Mouse (Mus musculus): ENCODE measurements around the gene Slamf1. TPM values are rescaled to one million over a fixed set of nuclear protein-coding genes. Genes with fewer than 3 reads are reported as not detected.
A peak's percentile ranks its signal among the peaks of the same experiment; 100 is the strongest.

Gene Slamf1
- polyA plus RNA-seq, 1 experiment from 2014 or later = 0.18 TPM

DNA sequence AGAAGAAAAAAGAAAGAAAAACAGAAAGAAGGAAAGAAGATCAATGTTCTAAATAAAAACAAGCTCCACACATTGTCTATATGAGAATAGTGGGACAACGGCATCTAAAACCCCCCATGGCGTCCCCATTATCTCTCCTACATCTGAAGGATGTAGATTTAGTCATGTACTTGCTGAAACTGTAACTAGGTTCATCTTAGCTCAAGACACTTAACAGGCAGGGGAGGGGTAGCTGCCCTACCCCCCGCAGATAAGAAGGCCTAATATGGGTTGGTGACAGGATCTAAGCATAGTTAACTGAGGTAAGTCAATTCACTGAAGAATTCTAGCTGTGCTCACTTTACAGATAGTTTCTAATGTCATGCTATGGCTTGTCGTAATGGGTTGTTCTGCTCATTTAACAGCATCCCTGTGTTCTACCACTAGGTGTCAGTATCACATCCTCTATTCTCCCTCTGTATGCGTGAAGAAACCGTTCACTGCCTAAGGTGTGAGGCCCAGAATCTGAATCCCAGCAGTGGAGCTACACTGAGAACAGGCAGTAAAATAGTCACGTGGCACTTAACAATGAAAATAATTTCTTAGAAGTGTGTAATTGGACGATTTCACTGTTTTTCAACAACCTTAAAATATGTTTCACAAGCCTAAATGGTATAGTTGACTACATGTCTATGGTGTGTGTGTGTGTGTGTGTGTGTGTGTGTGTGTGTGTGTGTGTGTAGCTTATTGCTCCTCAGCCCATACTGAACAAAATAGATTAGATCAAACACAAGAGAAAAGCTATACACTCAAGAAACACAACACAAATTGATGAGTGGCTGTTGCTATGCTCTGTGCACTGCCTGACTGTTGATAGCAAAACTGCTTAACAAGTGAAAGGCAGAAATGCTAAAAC, 48.9 kb downstream of the Slamf1 start:
- H3K9me3 ChIP-seq = no peaks in the 10 kb centered on the region
- WGBS = 18% methylated on average over 8 of the region's 8 CpGs
- peak; percentile 87 for ATAC-seq (ENCODE audit: insufficient number of reproducible peaks, insufficient read depth, low FRiP score, low TSS enrichment, low read depth)
- no peak overlapping the region for H3K4me2 ChIP-seq
- no peaks in the 10 kb centered on the region for H3K27me3 ChIP-seq
- no peaks in the 10 kb centered on the region for H3K4me1 ChIP-seq (replicated peaks)
- no peak overlapping the region for H3K27ac ChIP-seq
- no peaks in the 10 kb centered on the region for H3K36me3 ChIP-seq
- no peak overlapping the region for H3K9ac ChIP-seq (replicated peaks)
- no peak overlapping the region for H3K4me3 ChIP-seq (replicated peaks)

DNA sequence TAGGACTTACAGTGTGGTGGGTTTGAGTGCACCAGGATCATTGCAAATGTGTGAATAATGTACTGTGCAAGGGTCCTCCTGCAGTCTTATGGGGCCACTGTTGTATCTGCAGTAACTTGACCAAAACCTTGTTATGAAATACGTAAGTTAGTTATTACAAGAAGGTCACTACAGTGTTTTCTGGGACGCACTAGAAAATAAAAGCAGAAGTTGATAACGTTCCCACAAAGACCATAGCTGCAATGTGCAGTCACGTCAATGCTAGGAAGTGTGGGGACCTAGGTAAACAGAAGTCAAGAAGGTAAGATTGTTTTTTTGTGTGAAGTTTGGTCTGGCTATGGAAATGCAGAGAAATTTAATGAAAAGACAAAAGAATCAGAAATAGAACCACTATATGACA, 50.1 kb downstream of the Slamf1 start:
- no peak overlapping the region for H3K4me2 ChIP-seq
- no peak overlapping the region for H3K27ac ChIP-seq
- no peaks in the 10 kb centered on the region for H3K9me3 ChIP-seq
- no peaks in the 10 kb centered on the region for H3K4me1 ChIP-seq (replicated peaks)
- no peak for ATAC-seq (ENCODE audit: insufficient number of reproducible peaks, insufficient read depth, low FRiP score, low TSS enrichment, low read depth)
- H3K9ac ChIP-seq (replicated peaks) = no peak overlapping the region
- 82% methylated on average over 4 of the region's 4 CpGs for WGBS
- H3K4me3 ChIP-seq (replicated peaks) = no peak overlapping the region
- no peaks in the 10 kb centered on the region for H3K36me3 ChIP-seq
- H3K27me3 ChIP-seq = no peaks in the 10 kb centered on the region

DNA sequence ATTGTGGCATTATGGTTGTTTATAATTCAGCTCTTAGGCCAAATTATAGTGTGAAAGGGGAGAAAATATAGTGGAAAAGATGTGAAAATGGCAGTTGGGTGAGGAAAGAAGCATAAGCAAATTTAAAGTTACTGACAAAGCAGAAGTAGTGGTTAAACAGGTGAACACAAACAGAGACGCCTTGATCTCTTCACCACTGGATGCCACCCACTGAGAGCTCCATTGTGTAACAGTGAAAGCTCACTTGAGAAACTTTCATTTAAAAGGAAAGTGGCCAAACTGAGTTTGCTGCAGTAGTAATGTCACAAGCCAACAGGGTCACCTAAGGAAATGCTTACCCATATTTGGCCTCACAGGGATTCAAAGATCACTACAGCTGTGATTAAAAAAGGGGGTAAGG, 54.4 kb downstream of the Slamf1 start:
- Histone ChIP-seq H3K9ac (replicated peaks) (no peak overlapping the region), H3K36me3 (no peaks in the 10 kb centered on the region), H3K4me1 (replicated peaks) (no peaks in the 10 kb centered on the region), H3K27ac (no peak overlapping the region), H3K4me2 (no peak overlapping the region), H3K9me3 (0 out of 2 replicates have a peak, but pooled peaks cover 3% of the 10 kb centered on the region), H3K4me3 (replicated peaks) (no peak overlapping the region), H3K27me3 (no peaks in the 10 kb centered on the region)
- 48% methylated on average over 1 of the region's 1 CpGs for WGBS
- ATAC-seq (ENCODE audit: insufficient number of reproducible peaks, insufficient read depth, low FRiP score, low TSS enrichment, low read depth) = no peak

DNA sequence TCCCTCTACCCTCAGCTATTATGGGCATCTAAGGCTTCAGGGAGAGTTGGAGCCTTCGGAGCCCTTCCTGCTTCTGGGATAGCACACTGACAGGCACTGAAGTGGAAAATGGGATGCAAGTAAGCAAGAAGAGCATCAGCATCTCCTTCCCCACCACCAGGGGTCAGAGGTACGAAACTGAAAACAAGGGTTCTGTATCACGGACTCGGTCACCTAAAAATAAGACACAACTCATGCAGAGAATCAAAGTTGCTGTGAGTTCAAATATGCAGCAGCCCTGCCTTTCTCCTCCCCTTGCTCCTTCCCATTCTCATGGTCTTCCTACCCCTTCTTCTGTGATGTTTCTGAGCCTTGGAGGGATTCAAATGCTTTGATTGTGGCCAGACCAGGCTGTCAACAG, 58.5 kb downstream of the Slamf1 start:
- ATAC-seq (ENCODE audit: insufficient number of reproducible peaks, insufficient read depth, low FRiP score, low TSS enrichment, low read depth) = no peak
- Histone ChIP-seq H3K27me3 (no peaks in the 10 kb centered on the region), H3K4me2 (no peak overlapping the region), H3K9ac (replicated peaks) (no peak overlapping the region), H3K4me1 (replicated peaks) (no peaks in the 10 kb centered on the region), H3K36me3 (no peaks in the 10 kb centered on the region), H3K27ac (no peak overlapping the region), H3K9me3 (0 out of 2 replicates have a peak, but pooled peaks cover 3% of the 10 kb centered on the region), H3K4me3 (replicated peaks) (no peak overlapping the region)
- WGBS = 49% methylated on average over 4 of the region's 4 CpGs

- H3K27me3 ChIP-seq = no peaks in the 10 kb centered on the region
- H3K9me3 ChIP-seq = 0 out of 2 replicates have a peak, but pooled peaks cover 3% of the 10 kb centered on the region
- H3K27ac ChIP-seq = no peak overlapping the region
- no peak overlapping the region for H3K9ac ChIP-seq (replicated peaks)
- no peak for ATAC-seq (ENCODE audit: insufficient number of reproducible peaks, insufficient read depth, low FRiP score, low TSS enrichment, low read depth)
- H3K4me2 ChIP-seq = no peak overlapping the region
- no peaks in the 10 kb centered on the region for H3K4me1 ChIP-seq (replicated peaks)
- no peaks in the 10 kb centered on the region for H3K36me3 ChIP-seq
- no peak overlapping the region for H3K4me3 ChIP-seq (replicated peaks)
Measured at GRCm38 (mm10) chr1:171826164-171826563, 59.2 kb downstream of the Slamf1 start.

- no peak overlapping the region for H3K4me2 ChIP-seq
- 0 out of 2 replicates have a peak, but pooled peaks cover 3% of the 10 kb centered on the region for H3K9me3 ChIP-seq
- no peak for ATAC-seq (ENCODE audit: insufficient number of reproducible peaks, insufficient read depth, low FRiP score, low TSS enrichment, low read depth)
- no peaks in the 10 kb centered on the region for H3K4me1 ChIP-seq (replicated peaks)
- no peaks in the 10 kb centered on the region for H3K27me3 ChIP-seq
- H3K9ac ChIP-seq (replicated peaks) = no peak overlapping the region
- no peaks in the 10 kb centered on the region for H3K36me3 ChIP-seq
- no peak overlapping the region for H3K4me3 ChIP-seq (replicated peaks)
- H3K27ac ChIP-seq = no peak overlapping the region
Measured at GRCm38 (mm10) chr1:171827674-171828073, 60.7 kb downstream of the Slamf1 start.

DNA sequence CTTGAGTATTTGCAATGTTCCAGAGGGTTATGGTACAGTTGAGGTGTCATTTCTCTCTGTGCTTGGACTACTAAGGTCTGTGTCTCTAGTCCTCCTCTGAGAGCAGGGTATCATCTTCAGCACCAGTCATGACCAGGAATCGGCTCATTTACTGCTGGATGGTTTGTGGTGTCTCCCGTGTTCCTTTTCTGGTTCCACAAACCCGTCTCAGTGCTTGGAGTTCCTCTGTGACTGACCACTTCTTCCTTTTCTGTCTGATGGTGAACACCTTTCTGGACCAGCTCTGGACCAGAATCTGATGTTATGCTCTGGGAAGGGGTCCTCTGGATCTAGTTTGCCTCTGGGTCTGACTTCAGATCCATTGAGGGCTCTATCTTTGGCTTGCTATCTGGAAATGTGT, 72.6 kb downstream of the Slamf1 start, which contains the start of gene Cd84:
Gene Cd84 (plus strand): TSS at position 210 of the 400 bp plus-strand sequence.
- Histone ChIP-seq H3K9ac (replicated peaks) (no peak within 1 kb of the TSS), H3K4me2 (no peak within 1 kb of the TSS), H3K36me3 (no peaks in the 10 kb centered on the region), H3K27ac (no peak within 1 kb of the TSS), H3K9me3 (no peaks in the 10 kb centered on the region), H3K27me3 (no peaks in the 10 kb centered on the region), H3K4me3 (replicated peaks) (no peak within 1 kb of the TSS), H3K4me1 (replicated peaks) (no peaks in the 10 kb centered on the region)
- ATAC-seq (ENCODE audit: insufficient number of reproducible peaks, insufficient read depth, low FRiP score, low TSS enrichment, low read depth) = no peak
- WGBS = 87% methylated on average over 3 of the region's 3 CpGs

DNA sequence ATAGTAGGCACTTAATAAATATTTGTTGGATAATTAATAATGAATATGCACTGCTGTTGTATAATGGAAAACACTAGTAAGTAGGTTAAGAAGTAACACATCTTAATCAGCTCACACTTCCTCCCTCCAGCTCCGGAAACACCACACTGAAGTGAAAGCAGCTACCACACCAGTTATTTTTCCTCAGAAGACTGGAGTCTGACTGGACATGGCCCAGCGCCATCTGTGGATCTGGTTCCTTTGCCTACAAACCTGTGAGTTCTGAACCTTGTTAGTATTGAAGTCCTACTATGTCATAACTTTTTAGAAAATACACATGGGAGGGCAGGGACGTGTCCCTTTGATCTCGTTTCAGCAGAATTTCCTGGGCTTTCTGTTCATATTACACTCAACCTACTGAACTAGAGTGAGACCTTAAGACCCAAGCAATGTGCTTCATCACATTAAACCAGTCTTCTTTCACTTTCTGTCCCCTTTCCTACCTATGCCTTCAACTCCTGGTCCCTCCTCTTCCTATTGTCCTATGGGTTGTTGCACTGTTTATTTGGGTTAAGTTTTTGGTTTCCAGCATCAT, 73.6 kb downstream of the Slamf1 start:
- H3K9me3 ChIP-seq = no peaks in the 10 kb centered on the region
- no peaks in the 10 kb centered on the region for H3K4me1 ChIP-seq (replicated peaks)
- no peak overlapping the region for H3K4me3 ChIP-seq (replicated peaks)
- H3K27me3 ChIP-seq = no peaks in the 10 kb centered on the region
- H3K9ac ChIP-seq (replicated peaks) = no peak overlapping the region
- ATAC-seq (ENCODE audit: insufficient number of reproducible peaks, insufficient read depth, low FRiP score, low TSS enrichment, low read depth) = no peak
- no peak overlapping the region for H3K27ac ChIP-seq
- no peak overlapping the region for H3K4me2 ChIP-seq
- 79% methylated on average over 4 of the region's 4 CpGs for WGBS
- no peaks in the 10 kb centered on the region for H3K36me3 ChIP-seq

GRCm38 (mm10) chr1:171845035-171845754, 78.3 kb downstream of the Slamf1 start:
- Histone ChIP-seq H3K27ac (no peak overlapping the region), H3K27me3 (no peaks in the 10 kb centered on the region), H3K36me3 (no peaks in the 10 kb centered on the region), H3K9ac (replicated peaks) (no peak overlapping the region; the same call in 1 of the 2 replicates), H3K4me1 (replicated peaks) (no peaks in the 10 kb centered on the region), H3K9me3 (no peaks in the 10 kb centered on the region), H3K4me2 (no peak overlapping the region), H3K4me3 (replicated peaks) (no peak overlapping the region)
- 74% methylated on average over 5 of the region's 5 CpGs for WGBS
- ATAC-seq (ENCODE audit: insufficient number of reproducible peaks, insufficient read depth, low FRiP score, low TSS enrichment, low read depth) = no peak

DNA sequence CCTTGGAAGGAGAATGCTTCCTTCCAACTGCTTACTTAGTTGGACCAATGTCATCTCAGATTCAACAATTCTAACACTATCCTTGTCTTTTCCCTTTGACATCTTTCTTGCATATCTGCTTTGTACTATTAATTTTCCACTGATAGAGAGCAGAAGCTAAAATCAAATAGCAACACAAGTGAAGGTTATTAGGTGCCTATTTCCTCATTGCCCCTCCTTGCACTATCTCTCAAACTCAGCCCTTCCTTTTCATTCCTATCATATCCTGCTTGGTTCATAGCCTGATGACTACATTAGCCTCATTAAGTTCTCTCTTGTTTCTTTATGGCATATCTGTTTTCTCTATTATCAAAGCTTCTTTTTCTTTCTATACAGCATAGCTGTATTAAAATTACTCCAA, 81.3 kb downstream of the Slamf1 start:
- Histone ChIP-seq H3K4me1 (replicated peaks) (no peaks in the 10 kb centered on the region), H3K4me2 (no peak overlapping the region), H3K4me3 (replicated peaks) (no peak overlapping the region), H3K27me3 (no peaks in the 10 kb centered on the region), H3K27ac (no peak overlapping the region), H3K9me3 (no peaks in the 10 kb centered on the region), H3K36me3 (no peaks in the 10 kb centered on the region), H3K9ac (replicated peaks) (no peak overlapping the region)
- ATAC-seq (ENCODE audit: insufficient number of reproducible peaks, insufficient read depth, low FRiP score, low TSS enrichment, low read depth) = no peak

- Histone ChIP-seq H3K9me3 (no peaks in the 10 kb centered on the region), H3K36me3 (no peaks in the 10 kb centered on the region), H3K27me3 (no peaks in the 10 kb centered on the region), H3K27ac (no peak overlapping the region), H3K9ac (replicated peaks) (no peak overlapping the region), H3K4me2 (no peak overlapping the region), H3K4me1 (replicated peaks) (no peaks in the 10 kb centered on the region), H3K4me3 (replicated peaks) (no peak overlapping the region)
- 82% methylated on average over 4 of the region's 4 CpGs for WGBS
- ATAC-seq (ENCODE audit: insufficient number of reproducible peaks, insufficient read depth, low FRiP score, low TSS enrichment, low read depth) = no peak
Measured at GRCm38 (mm10) chr1:171848757-171849156, 81.8 kb downstream of the Slamf1 start.
